Mouse (Mus musculus) splenic B cell, adult 2 months (primary cell): ENCODE data around the gene Nxph3.
A peak's percentile ranks its signal among the peaks of the same experiment; 100 is the strongest.

Experiments used
- DNase-seq: peaks from one replicate; pipeline ENCODE4 v3.0.0-alpha.2; 2011; ENCODE audit warnings: low read depth, low spot score
- H3K27me3 ChIP-seq: 2 replicates; pipeline ENCODE4 v1.6.1; 2012; ENCODE audit warnings: mild to moderate bottlenecking, low read length, moderate library complexity, mixed read lengths; ENCODE audit not compliant: control insufficient read depth, poor library complexity, insufficient read depth, severe bottlenecking
- H3K36me3 ChIP-seq: 2 replicates; pipeline ENCODE4 v1.6.1; 2012; ENCODE audit warnings: mild to moderate bottlenecking, low read length, moderate library complexity, mixed read lengths; ENCODE audit not compliant: control insufficient read depth, poor library complexity, insufficient read depth, severe bottlenecking

Gene Nxph3

DNA sequence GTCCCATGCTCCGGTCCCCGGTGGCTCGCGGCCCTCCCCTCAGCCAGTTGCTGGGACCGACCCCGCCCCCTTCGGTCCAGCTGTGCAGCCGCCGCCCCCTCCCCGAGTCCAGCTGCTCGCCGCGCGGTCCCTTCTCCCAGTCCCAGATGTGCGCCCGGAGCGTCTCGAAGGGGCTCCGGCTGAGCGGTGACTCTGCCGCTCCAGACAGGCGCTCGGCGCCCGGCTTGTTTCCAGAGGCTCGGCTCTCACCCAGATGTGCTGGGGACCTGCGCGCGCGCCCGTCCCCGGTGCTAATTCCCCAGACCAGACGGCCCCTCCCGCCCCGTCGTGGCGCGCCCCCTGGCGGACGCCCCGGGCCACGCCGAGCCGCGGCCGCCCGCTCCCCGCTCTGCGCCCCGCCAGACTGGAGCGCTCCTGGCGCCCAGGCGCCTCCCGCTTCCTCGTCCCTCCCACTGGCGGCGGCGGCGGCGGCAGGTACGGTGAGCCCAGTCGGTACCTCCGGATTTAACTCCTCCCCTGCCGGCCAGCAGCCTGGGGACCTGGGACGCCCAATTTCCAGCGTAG is at the start of gene Nxph3:
Gene Nxph3 (minus strand): TSS at position 273 of the 564 bp plus-strand sequence.
- H3K27me3 ChIP-seq, result peaks cover 2% of the 10 kb centered on the region; the same call in 1 of the 2 replicates
- H3K36me3 ChIP-seq, result no peaks in the 10 kb centered on the region
- DNase-seq, result peak; percentile 62

DNA sequence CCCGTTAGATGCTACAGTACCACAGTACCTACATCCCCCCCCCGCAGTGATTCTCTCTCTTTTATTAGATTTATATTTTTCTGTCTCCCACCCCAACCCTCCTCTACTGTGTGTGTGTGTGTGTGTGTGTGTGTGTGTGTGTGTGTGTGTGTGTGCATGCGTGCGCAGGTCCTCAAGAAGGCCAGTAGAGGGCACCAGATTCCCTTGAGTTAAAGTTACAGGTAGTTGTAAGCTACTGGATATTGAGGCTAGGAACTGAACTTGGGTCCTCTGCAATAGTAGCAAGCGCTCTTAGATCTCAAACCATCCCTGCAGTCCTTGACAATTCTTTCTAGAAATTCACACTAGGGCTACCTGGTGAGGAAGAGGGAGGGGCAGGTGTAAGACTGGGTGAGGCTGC is 49.5 kb upstream of the Nxph3 start:
- no peak for DNase-seq
- H3K36me3 ChIP-seq, result no peaks in the 10 kb centered on the region

DNA sequence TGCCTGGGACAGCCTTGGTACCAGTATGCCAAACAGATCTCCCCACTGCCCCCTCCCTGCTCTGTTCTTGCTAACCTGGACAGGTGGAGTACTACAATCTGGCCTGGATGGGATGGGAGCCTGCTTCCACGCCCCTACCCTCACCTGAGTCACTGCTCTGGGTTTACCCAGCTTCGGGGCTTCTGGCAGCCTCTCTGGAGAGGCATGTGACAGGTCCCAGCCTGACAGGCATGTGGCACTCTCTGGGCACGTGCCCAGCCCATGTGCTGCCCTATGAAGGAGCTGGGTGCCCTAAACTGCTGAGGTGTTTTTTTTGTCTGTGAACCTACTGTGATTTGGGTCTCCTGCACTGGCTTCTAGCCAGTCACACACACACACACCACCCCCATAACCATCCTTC is 46.4 kb upstream of the Nxph3 start:
- Histone ChIP-seq H3K36me3 (no peaks in the 10 kb centered on the region), H3K27me3 (no peaks in the 10 kb centered on the region)
- DNase-seq, result no peak

More for the DNA sequence above, 49.5 kb upstream of the Nxph3 start:
- H3K27me3 ChIP-seq, result no peaks in the 10 kb centered on the region

DNA sequence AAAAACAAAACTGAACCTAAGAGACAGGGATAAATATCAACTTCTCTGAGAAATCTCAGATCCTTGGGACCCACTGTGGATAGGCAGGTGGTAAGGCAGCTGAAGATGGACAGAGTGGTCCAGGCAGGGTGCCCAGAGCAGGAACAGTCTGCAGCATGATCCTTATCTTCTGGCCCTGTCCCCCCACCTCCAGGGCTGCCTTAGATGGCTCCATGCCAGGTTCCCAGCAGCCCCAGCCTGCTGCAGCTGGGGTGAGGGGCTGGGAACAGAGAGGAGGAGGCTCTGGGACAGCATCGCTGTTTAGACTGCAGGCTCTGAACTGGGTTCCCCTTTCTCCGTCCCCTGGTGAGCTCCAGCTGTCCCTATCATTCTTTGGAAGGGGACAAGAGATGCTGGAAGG is 45.4 kb upstream of the Nxph3 start:
- DNase-seq, result no peak

GRCm38 (mm10) chr11:95557719-95558118 is 43.3 kb upstream of the Nxph3 start:
- no peak for DNase-seq
- 0 out of 2 replicates have a peak, but pooled peaks cover 2% of the 10 kb centered on the region for H3K27me3 ChIP-seq
- no peaks in the 10 kb centered on the region for H3K36me3 ChIP-seq

More for the DNA sequence above, 45.4 kb upstream of the Nxph3 start:
- Histone ChIP-seq H3K36me3 (no peaks in the 10 kb centered on the region), H3K27me3 (no peaks in the 10 kb centered on the region)

DNA sequence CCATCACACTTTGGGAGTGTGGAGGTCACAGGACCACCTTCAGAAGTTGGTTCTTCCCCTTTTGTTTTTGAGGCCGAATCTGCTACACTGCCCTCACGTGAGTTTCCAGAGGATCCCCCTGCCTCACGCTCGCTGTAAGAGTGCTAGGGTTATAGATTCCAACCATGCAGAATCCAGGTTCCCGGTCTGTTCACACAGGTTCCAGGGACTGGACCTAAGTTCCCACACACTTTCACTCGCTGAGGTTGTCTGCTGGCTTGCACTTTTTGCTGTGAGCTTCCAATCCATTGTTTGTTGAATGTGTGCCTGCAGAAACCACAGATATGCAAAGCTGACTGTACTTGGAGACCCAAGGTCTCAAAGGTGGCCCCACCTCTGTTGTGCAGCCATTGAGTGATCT is 42.7 kb upstream of the Nxph3 start:
- Histone ChIP-seq H3K27me3 (0 out of 2 replicates have a peak, but pooled peaks cover 2% of the 10 kb centered on the region), H3K36me3 (no peaks in the 10 kb centered on the region)
- DNase-seq, result no peak

GRCm38 (mm10) chr11:95555279-95555678 is 40.9 kb upstream of the Nxph3 start:
- no peak for DNase-seq
- H3K27me3 ChIP-seq, result 0 out of 2 replicates have a peak, but pooled peaks cover 4% of the 10 kb centered on the region
- no peaks in the 10 kb centered on the region for H3K36me3 ChIP-seq

DNA sequence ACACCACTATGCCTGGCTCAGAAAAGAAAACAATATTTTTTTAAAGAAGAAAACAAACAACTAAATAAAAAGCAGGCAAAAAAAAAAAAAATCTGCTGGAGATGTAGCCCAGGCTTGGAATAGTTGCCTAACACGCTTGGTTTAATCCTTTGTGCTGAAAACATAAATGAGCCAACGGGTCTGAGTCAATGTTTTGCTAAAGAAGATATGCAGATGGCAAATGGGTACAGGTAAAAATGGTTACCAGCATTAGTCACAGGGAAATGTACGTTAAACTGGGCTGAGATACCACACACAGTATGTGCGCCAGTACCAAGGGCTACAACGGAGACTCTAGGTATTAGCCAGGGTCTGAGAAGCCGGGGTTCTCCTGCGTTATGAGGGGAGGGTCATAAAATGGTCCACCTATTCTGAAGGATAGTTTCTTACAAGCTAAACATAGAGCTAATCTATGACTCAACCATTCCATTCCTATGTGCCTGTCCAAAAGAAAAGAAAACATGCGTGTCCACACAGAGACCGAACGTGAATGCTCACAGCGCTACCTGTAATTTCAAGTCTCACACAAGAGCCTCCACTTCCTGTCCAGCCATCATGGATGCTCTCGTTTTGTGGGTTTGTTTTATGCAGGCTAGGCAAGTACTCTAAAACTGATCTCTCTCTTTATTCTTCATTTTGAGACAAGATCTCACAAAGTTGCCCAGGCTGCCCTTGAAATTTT is 36.1 kb upstream of the Nxph3 start:
- H3K36me3 ChIP-seq, result no peaks in the 10 kb centered on the region
- DNase-seq, result no peak
- H3K27me3 ChIP-seq, result 0 out of 2 replicates have a peak, but pooled peaks cover 4% of the 10 kb centered on the region

DNA sequence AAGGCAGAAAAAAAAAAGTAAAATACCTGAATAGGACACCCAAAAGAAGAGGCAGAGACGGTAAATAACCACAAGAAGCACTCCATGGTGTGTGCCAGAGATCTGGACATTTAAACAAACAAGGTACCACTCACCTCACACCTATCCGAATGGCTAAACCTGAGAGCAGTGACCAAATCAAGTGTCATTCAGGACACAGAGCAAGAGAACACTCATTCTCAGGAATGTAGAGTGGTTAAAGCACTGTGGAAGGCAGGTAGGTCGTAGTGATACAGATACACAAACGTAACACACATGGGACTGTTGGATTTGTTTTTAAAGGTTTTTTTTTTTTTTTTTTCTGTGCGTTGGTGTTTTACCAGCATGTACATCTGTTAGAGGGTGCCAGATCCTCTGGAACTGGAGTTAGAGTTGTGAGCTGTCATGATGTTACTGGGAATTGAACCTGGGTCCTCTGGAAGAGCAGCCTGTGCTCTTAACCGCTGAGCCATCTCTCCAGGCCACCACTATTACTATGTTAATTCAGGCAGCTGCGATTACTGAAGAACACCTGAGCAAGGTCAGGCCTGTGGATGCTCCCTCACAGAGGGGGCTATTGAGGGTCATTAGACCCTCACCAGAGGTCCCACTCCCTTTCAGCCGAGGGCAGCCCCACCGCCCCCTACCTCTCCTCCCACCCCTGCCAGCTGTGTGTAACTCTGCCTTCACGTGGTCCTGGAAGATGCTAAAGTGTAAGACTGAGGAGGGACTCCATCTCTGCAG is 31.8 kb upstream of the Nxph3 start:
- DNase-seq, result no peak
- no peaks in the 10 kb centered on the region for H3K27me3 ChIP-seq
- H3K36me3 ChIP-seq, result no peaks in the 10 kb centered on the region

DNA sequence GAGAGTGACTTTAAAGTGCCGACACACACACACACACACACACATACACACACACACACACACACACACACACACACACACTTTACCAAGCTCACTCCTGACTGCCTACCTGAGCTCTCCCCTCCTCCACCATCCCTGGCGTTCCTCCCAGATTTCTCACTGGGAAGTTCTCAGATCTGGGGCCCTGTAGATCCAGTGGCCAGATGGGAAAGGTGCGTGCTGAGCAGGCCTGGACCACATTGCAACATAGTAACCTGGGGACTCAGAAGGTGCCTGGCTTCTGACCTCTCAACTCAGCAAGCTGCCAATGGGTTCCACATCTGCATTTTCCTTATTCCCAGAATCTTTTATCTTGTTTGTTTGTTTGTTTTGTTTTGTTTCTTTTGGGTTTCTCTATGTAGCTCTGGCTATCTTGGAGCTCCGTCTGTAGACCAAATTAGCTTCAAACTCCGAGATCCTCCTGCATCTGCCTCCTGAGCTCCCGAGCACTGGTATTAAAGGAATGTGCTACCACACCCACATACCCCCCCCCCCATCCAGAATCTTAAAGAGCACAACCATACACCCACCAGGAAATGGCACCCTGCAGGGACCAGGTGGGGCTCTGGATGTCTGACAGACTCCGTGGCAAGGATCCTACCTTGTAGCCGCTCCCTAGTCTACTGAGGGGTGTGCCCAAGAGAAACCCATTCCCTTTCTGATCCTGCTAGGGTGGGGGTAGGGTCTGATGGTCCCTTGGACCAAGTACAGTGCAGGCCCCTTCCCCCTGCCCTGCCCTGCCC is 30.4 kb upstream of the Nxph3 start:
- Histone ChIP-seq H3K27me3 (no peaks in the 10 kb centered on the region), H3K36me3 (no peaks in the 10 kb centered on the region)
- no peak for DNase-seq

GRCm38 (mm10) chr11:95540637-95541385 is 26.4 kb upstream of the Nxph3 start:
- no peak for DNase-seq

GRCm38 (mm10) chr11:95538378-95539104 is 24.2 kb upstream of the Nxph3 start:
- Histone ChIP-seq H3K27me3 (no peaks in the 10 kb centered on the region), H3K36me3 (no peaks in the 10 kb centered on the region)
- no peak for DNase-seq

More at GRCm38 (mm10) chr11:95540637-95541385, 26.4 kb upstream of the Nxph3 start:
- Histone ChIP-seq H3K27me3 (no peaks in the 10 kb centered on the region), H3K36me3 (no peaks in the 10 kb centered on the region)

DNA sequence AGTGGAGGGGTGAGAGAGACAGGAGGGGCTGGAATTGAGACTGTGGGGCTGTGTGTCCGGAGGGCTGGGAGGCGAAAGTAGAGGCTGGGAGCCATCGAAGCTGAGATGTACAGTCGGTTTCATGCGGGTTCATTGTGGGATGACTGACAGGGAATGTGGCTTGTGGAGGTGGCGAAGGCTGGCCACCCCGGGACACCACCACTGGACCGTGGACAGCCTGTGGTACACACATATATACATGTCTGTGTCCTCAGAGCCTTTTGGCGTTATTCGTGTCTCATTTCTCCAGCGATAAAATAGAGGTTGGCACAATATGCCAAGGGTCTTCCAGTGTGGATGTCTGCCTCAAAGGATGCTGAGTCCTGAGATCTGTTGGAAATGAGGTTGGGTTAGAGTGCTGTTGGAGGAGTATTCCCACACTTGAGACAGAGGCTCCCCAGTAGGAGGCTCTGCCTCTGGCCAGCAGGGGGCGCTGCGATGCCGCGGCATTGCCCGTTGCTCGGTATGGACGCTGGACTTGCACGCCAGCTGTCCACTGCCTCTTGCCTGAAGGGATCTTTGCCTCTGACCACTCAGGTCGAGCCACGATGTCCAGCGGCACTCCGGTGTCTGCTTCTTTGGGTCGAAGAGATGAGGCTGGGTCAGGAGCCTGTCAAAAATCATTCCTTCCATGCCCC is 19.3 kb upstream of the Nxph3 start:
- Histone ChIP-seq H3K27me3 (no peaks in the 10 kb centered on the region), H3K36me3 (no peaks in the 10 kb centered on the region)
- peak; percentile 78 for DNase-seq
